Mouse (Mus musculus): ENCODE results near the gene C1ra. TPM values are rescaled to one million over a fixed set of nuclear protein-coding genes. Genes with fewer than 3 reads are reported as not detected.

Gene C1ra
- polyA plus RNA-seq, 1 experiment from 2014 or later: 24.7 TPM

DNA sequence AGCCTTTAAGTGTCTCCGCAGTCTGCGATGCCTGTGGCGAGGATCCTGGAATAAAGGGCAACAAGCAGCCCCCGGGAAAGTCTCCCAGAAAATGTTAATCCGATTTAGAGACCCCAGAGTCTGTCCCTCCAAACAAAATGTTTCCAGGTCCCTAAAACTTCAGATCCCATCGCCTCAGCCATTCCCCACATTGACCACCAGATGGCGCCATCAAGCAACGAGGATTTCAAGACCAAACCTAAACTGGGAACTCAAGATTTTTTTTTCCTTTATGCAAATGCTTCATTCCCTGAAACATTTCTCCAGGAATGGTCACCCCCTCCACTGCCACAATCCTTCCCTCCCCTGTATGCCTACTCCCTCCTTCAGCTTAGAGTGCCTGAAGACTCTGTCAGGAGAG, 57.8 kb downstream of the C1ra start, which contains the start of gene C1rb:
Gene C1rb, plus strand, starts transcription at position 269 of the 400 bp plus-strand sequence.
- Histone ChIP-seq H3K27ac (ENCODE audit: low read length) (no peak within 1 kb of the TSS), H3K9ac (replicated peaks; ENCODE audit: low read depth) (no peak within 1 kb of the TSS)

More for the DNA sequence above, 57.8 kb downstream of the C1ra start, which contains the start of gene C1rb:
- no peak within 1 kb of the TSS for H3K4me2 ChIP-seq (replicated peaks; ENCODE audit: low read depth, low read length)
- DNase-seq (ENCODE audit: low spot score) (peak; percentile 72), ATAC-seq (no peak; the same call in 1 of the 2 replicates)
- TF ChIP-seq EP300 (IDR thresholded peaks at IDR 0.05) (no peak), CTCF (IDR thresholded peaks at IDR 0.05) (peak; percentile 90)
- no peaks in the 10 kb centered on the region for H3K9me3 ChIP-seq (ENCODE audit: low read length)
- no peaks in the 10 kb centered on the region for H3K4me1 ChIP-seq (ENCODE audit: insufficient read depth, low read depth, low read length)
- H3K4me3 ChIP-seq (ENCODE audit: low read depth, low read length): no peak within 1 kb of the TSS
- no peaks in the 10 kb centered on the region for H3K27me3 ChIP-seq (replicated peaks; ENCODE audit: insufficient read depth, low read length)
- 1% methylated on average over 8 of the region's 8 CpGs for WGBS
- no peaks in the 10 kb centered on the region for H3K36me3 ChIP-seq (ENCODE audit: insufficient read depth, low read length)

Other genes with a start within 250 kb of the C1ra start
- gene Cd163, start 207.7 kb upstream of the C1ra start, polyA plus RNA-seq (2015; fragmentation: Nextera tagmentation; extraction: Ambion mirVana): 0.77 and 0.78 TPM in 2 replicates
- 28.5 and 29.2 TPM in 2 replicates for gene Pex5, start 97.3 kb upstream of the C1ra start, polyA plus RNA-seq (2015; fragmentation: Nextera tagmentation; extraction: Ambion mirVana)
- gene Clstn3, start 47.6 kb upstream of the C1ra start, polyA plus RNA-seq (2015; fragmentation: Nextera tagmentation; extraction: Ambion mirVana): 0.31 and 0.88 TPM in 2 replicates
- gene C1rl, start 19.3 kb upstream of the C1ra start, polyA plus RNA-seq (2015; fragmentation: Nextera tagmentation; extraction: Ambion mirVana): 1.5 and 2.2 TPM in 2 replicates
- gene C1s1, start 30.0 kb downstream of the C1ra start, polyA plus RNA-seq (2015; fragmentation: Nextera tagmentation; extraction: Ambion mirVana): 18.7 and 18.8 TPM in 2 replicates
- 0.06 TPM in 1 of 2 replicates, not detected in the other for gene C1rb, start 57.9 kb downstream of the C1ra start, polyA plus RNA-seq (2015; fragmentation: Nextera tagmentation; extraction: Ambion mirVana)
- 0.12 TPM in 1 of 2 replicates, not detected in the other for gene C1s2, start 123.7 kb downstream of the C1ra start, polyA plus RNA-seq (2015; fragmentation: Nextera tagmentation; extraction: Ambion mirVana)
- gene Lpcat3, start 150.6 kb downstream of the C1ra start, polyA plus RNA-seq (2015; fragmentation: Nextera tagmentation; extraction: Ambion mirVana): 67.3 and 74.2 TPM in 2 replicates
- 83.1 and 86.7 TPM in 2 replicates for gene Emg1, start 199.8 kb downstream of the C1ra start, polyA plus RNA-seq (2015; fragmentation: Nextera tagmentation; extraction: Ambion mirVana)
- gene Phb2, start 199.9 kb downstream of the C1ra start, polyA plus RNA-seq (2015; fragmentation: Nextera tagmentation; extraction: Ambion mirVana): 162 and 169 TPM in 2 replicates
- 24.0 and 27.8 TPM in 2 replicates for gene Ptpn6, start 226.3 kb downstream of the C1ra start, polyA plus RNA-seq (2015; fragmentation: Nextera tagmentation; extraction: Ambion mirVana)
- gene Grcc10, start 229.0 kb downstream of the C1ra start, polyA plus RNA-seq (2015; fragmentation: Nextera tagmentation; extraction: Ambion mirVana): 332 and 367 TPM in 2 replicates
- not detected in 2 replicates for gene Gm45234, start 243.6 kb downstream of the C1ra start, polyA plus RNA-seq (2015; fragmentation: Nextera tagmentation; extraction: Ambion mirVana)
- 9.6 and 11.2 TPM in 2 replicates for gene Atn1, start 244.1 kb downstream of the C1ra start, polyA plus RNA-seq (2015; fragmentation: Nextera tagmentation; extraction: Ambion mirVana)

Measured in lung, postnatal 0 days (tissue).